Mouse (Mus musculus) hindbrain, embryonic 16.5 days (tissue): ENCODE measurements around the gene 1110017D15Rik. TPM values are rescaled to one million over a fixed set of nuclear protein-coding genes. Genes with fewer than 3 reads are reported as not detected.

Source experiments
- ATAC-seq: fragments of 200-750 bp; cut with Nextera tagmentation; 2 replicates; pipeline ENCODE4 v1.8.0; 2017; ENCODE audit warnings: moderate TSS enrichment, moderate library complexity
- H3K27ac ChIP-seq: fragments of 300-500 bp; sonication (generic); 2 replicates; pipeline ENCODE4 v1.5.1; 2014; ENCODE audit warnings: low read depth, mild to moderate bottlenecking, control low read depth, low read length, moderate library complexity
- H3K27me3 ChIP-seq: fragments of 300-500 bp; sonication (generic); replicated peaks from 2 replicates; pipeline ENCODE4 v1.6.1; 2014; ENCODE audit warnings: low read length; ENCODE audit not compliant: control insufficient read depth, insufficient read depth
- H3K36me3 ChIP-seq: fragments of 300-500 bp; sonication (generic); 2 replicates; pipeline ENCODE4 v1.6.1; 2014; ENCODE audit warnings: mild to moderate bottlenecking, low read length, moderate library complexity, mixed read lengths; ENCODE audit not compliant: control insufficient read depth, insufficient read depth
- H3K4me1 ChIP-seq: fragments of 300-500 bp; sonication (generic); 2 replicates; pipeline ENCODE4 v1.6.1; 2014; ENCODE audit warnings: low read depth, low read length; ENCODE audit not compliant: control insufficient read depth, insufficient read depth
- H3K4me2 ChIP-seq: fragments of 300-500 bp; sonication (generic); 2 replicates; pipeline ENCODE4 v1.6.1; 2014; ENCODE audit warnings: mild to moderate bottlenecking, low read length, control low read depth, moderate library complexity
- H3K4me3 ChIP-seq: fragments of 300-500 bp; sonication (generic); 2 replicates; pipeline ENCODE4 v1.5.1; 2014; ENCODE audit warnings: mild to moderate bottlenecking, low read length, control low read depth, moderate library complexity
- H3K9ac ChIP-seq: fragments of 300-500 bp; sonication (generic); 2 replicates; pipeline ENCODE4 v1.6.1; 2014; ENCODE audit warnings: low read depth, mild to moderate bottlenecking, control low read depth, low read length, moderate library complexity
- H3K9me3 ChIP-seq: fragments of 300-500 bp; sonication (generic); 2 replicates; pipeline ENCODE4 v1.6.1; 2014; ENCODE audit warnings: mild to moderate bottlenecking, low read length, moderate library complexity; ENCODE audit not compliant: control insufficient read depth
- WGBS: fragments of 180-500 bp; shearing (Covaris S2); extraction: QIAGEN DNeasy Blood & Tissue Kit; methylation state at CpG from one replicate; pipeline ENCODE4 v1.1.7; 2014; 5-methylcytosine and 5-hydroxymethylcytosine counted together
- polyA plus RNA-seq: library from polyadenylated mRNA; unstranded; fragments of >200 nt; fragmentation: Nextera tagmentation; extraction: Ambion mirVana; gene quantifications from 2 replicates; pipeline ENCODE4 v1.2.1, GENCODE M21; 2015

Gene 1110017D15Rik
- polyA plus RNA-seq, 1 experiment from 2014 or later: 21.7 TPM

GRCm38 (mm10) chr4:41545985-41546384 is 28.9 kb upstream of the 1110017D15Rik start:
- H3K4me2 ChIP-seq: no peak overlapping the region

GRCm38 (mm10) chr4:41542136-41542535 is 25.0 kb upstream of the 1110017D15Rik start:
- Histone ChIP-seq H3K27ac (no peak overlapping the region; the same call in 1 of the 2 replicates), H3K4me3 (no peak overlapping the region), H3K36me3 (peaks cover 3% of the 10 kb centered on the region; the same call in 1 of the 2 replicates), H3K27me3 (no peaks in the 10 kb centered on the region), H3K9ac (no peak overlapping the region), H3K9me3 (no peaks in the 10 kb centered on the region), H3K4me2 (no peak overlapping the region), H3K4me1 (peaks cover 20% of the 10 kb centered on the region)
- WGBS: 72% methylated on average over 8 of the region's 8 CpGs
- ATAC-seq: no peak

More at GRCm38 (mm10) chr4:41545985-41546384, 28.9 kb upstream of the 1110017D15Rik start:
- Histone ChIP-seq H3K9me3 (no peaks in the 10 kb centered on the region), H3K27me3 (no peaks in the 10 kb centered on the region), H3K4me1 (peaks cover 20% of the 10 kb centered on the region), H3K27ac (peak overlapping the region; percentile 64; the same call in 1 of the 2 replicates), H3K4me3 (no peak overlapping the region), H3K36me3 (no peaks in the 10 kb centered on the region), H3K9ac (no peak overlapping the region)
- peak; percentile 53 for ATAC-seq
- WGBS: 12% methylated on average over 8 of the region's 8 CpGs

DNA sequence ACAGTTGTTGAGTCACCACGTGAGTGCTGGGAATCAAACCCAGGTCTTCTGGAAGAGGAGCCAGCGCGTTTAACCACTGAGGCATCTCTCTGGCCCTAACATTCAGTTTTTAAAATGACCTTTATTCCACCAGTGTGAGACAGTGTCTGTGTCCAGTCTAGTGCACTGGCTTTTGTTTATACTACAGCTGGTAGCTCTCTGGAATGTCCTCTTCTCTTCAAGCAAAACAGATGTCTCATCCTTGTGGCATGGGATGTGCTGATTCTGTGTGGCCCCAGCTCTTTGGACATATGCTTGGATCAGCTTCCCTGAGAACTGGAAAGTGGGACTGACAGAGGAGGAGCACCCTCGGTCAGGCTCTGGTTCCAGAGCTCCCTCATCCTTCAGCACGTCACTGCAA is 17.7 kb upstream of the 1110017D15Rik start:
- H3K9me3 ChIP-seq: no peaks in the 10 kb centered on the region
- H3K27ac ChIP-seq: no peak overlapping the region
- H3K4me1 ChIP-seq: no peaks in the 10 kb centered on the region; the same call in 1 of the 2 replicates
- ATAC-seq: no peak
- peaks cover 3% of the 10 kb centered on the region; the same call in 1 of the 2 replicates for H3K36me3 ChIP-seq
- H3K4me2 ChIP-seq: no peak overlapping the region
- no peak overlapping the region for H3K9ac ChIP-seq
- H3K27me3 ChIP-seq: no peaks in the 10 kb centered on the region
- no peak overlapping the region for H3K4me3 ChIP-seq
- WGBS: 85% methylated on average over 5 of the region's 5 CpGs

DNA sequence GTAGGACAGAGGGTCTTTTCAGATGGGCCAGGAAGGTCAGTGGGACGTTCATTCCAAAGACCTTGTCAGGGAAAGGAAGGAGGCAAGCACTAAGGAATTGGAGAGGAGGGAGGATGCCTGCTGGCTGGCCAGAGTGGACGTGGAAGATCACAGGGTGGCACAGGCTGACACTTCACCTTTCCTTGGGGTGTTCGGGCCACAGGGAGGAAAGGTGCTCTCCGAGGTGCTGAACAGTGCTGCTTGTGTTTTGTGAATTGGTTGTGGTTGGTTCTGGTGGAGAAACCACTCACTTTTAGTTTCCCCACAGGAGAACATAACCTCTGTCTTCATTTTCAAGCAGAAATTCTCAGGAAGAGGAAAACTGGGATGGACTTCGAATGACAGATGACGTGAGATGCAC is 15.3 kb upstream of the 1110017D15Rik start:
- no peak overlapping the region for H3K27ac ChIP-seq
- no peaks in the 10 kb centered on the region for H3K9me3 ChIP-seq
- no peak overlapping the region for H3K9ac ChIP-seq
- ATAC-seq: no peak
- no peaks in the 10 kb centered on the region for H3K36me3 ChIP-seq
- peaks cover 15% of the 10 kb centered on the region for H3K4me1 ChIP-seq
- 45% methylated on average over 6 of the region's 6 CpGs for WGBS
- no peak overlapping the region for H3K4me2 ChIP-seq
- no peak overlapping the region for H3K4me3 ChIP-seq
- H3K27me3 ChIP-seq: no peaks in the 10 kb centered on the region

DNA sequence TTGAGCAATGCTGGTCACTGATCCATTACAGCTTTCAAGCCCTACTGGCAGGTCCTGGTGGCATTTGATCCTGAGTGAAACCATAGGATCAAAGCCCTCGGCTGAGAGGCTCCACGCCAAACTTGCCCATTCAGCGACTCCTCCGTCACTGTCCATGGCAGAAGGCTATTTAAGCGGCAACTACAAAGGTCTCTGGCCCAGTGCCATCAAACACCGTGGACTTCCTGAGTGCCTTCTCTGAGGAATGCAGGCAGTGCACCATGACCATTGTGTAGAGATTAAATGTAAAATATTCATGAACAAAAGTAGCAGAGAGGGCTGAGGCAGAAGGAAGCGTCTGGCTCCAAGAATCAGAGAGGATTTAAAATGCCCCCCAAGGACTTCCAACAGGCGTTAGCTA is 10.9 kb upstream of the 1110017D15Rik start:
- Histone ChIP-seq H3K4me3 (no peak overlapping the region), H3K4me1 (peaks cover 30% of the 10 kb centered on the region), H3K9ac (no peak overlapping the region), H3K27ac (no peak overlapping the region), H3K4me2 (no peak overlapping the region), H3K36me3 (no peaks in the 10 kb centered on the region), H3K9me3 (no peaks in the 10 kb centered on the region), H3K27me3 (no peaks in the 10 kb centered on the region)
- 9% methylated on average over 8 of the region's 8 CpGs for WGBS
- ATAC-seq: no peak

GRCm38 (mm10) chr4:41527076-41527475 is 9.9 kb upstream of the 1110017D15Rik start:
- 0 out of 2 replicates have a peak, but pooled peaks have one; percentile 3 for ATAC-seq
- 22% methylated on average over 13 of the region's 13 CpGs for WGBS
- no peaks in the 10 kb centered on the region for H3K9me3 ChIP-seq
- H3K9ac ChIP-seq: peak overlapping the region; percentile 15; the same call in 1 of the 2 replicates
- H3K36me3 ChIP-seq: no peaks in the 10 kb centered on the region
- no peak overlapping the region for H3K4me3 ChIP-seq
- no peak overlapping the region; the same call in 1 of the 2 replicates for H3K27ac ChIP-seq
- H3K27me3 ChIP-seq: no peaks in the 10 kb centered on the region
- no peak overlapping the region for H3K4me2 ChIP-seq
- peaks cover 30% of the 10 kb centered on the region for H3K4me1 ChIP-seq

DNA sequence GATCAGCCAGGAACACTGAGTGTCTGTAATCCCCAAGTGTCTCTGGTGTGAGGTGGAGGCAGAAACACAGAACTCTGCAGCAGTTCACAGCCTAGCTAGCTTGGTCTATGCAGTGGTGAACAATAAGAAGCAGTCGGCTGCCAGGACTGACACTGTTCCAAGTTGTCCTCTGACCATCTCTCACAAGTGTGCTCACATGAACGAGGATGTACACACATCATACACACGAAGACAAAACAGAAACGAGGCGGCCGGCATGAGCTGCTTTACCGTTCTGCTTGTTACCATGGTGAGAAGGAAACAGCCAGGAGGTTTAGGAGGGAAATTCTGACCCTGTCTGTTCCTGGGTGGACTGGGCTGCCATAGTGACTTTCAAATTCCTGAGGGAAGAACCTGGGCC is 9.4 kb upstream of the 1110017D15Rik start:
- no peaks in the 10 kb centered on the region for H3K36me3 ChIP-seq
- H3K27me3 ChIP-seq: no peaks in the 10 kb centered on the region
- 15% methylated on average over 7 of the region's 7 CpGs for WGBS
- H3K9me3 ChIP-seq: no peaks in the 10 kb centered on the region
- no peak overlapping the region for H3K4me3 ChIP-seq
- H3K9ac ChIP-seq: no peak overlapping the region
- ATAC-seq: 0 out of 2 replicates have a peak, but pooled peaks have one; percentile 19
- H3K4me2 ChIP-seq: no peak overlapping the region
- H3K4me1 ChIP-seq: peaks cover 30% of the 10 kb centered on the region
- H3K27ac ChIP-seq: peak overlapping the region; percentile 35; the same call in 1 of the 2 replicates

- Histone ChIP-seq H3K9me3 (no peaks in the 10 kb centered on the region), H3K9ac (no peak overlapping the region), H3K27ac (no peak overlapping the region), H3K27me3 (no peaks in the 10 kb centered on the region), H3K4me3 (no peak overlapping the region), H3K36me3 (peaks cover 5% of the 10 kb centered on the region; the same call in 1 of the 2 replicates), H3K4me2 (no peak overlapping the region), H3K4me1 (peaks cover 30% of the 10 kb centered on the region)
- 82% methylated on average over 9 of the region's 9 CpGs for WGBS
- ATAC-seq: no peak
Measured at GRCm38 (mm10) chr4:41524829-41525228, 7.7 kb upstream of the 1110017D15Rik start.

GRCm38 (mm10) chr4:41523839-41524238 is 6.7 kb upstream of the 1110017D15Rik start:
- Histone ChIP-seq H3K9ac (no peak overlapping the region), H3K4me3 (no peak overlapping the region), H3K27ac (no peak overlapping the region), H3K36me3 (peaks cover 6% of the 10 kb centered on the region; the same call in 1 of the 2 replicates), H3K4me1 (peaks cover 29% of the 10 kb centered on the region), H3K27me3 (no peaks in the 10 kb centered on the region), H3K9me3 (no peaks in the 10 kb centered on the region), H3K4me2 (no peak overlapping the region)
- no peak for ATAC-seq
- 81% methylated on average over 7 of the region's 7 CpGs for WGBS
